Mouse (Mus musculus) brown adipose tissue, adult 24 weeks (tissue): Measurements from ENCODE around the gene Syt2. TPM values are rescaled to one million over a fixed set of nuclear protein-coding genes. Genes with fewer than 3 reads are reported as not detected.

ENCODE experiments used
- H3K27ac ChIP-seq: fragments of 200-500 bp; replicated peaks from 2 replicates; pipeline ENCODE4 v1.5.1; 2012; ENCODE audit warnings: low read depth, mild to moderate bottlenecking, low read length
- H3K4me1 ChIP-seq: fragments of 200-500 bp; 2 replicates; pipeline ENCODE4 v1.6.1; 2012; ENCODE audit warnings: low read length, mixed read lengths; ENCODE audit not compliant: control insufficient read depth, insufficient read depth, insufficient read length
- H3K4me3 ChIP-seq: fragments of 200-500 bp; 2 replicates; pipeline ENCODE4 v1.5.1; 2012; ENCODE audit warnings: low read depth, mild to moderate bottlenecking, low read length, moderate library complexity; ENCODE audit not compliant: insufficient read depth
- polyA plus RNA-seq: library from polyadenylated mRNA; stranded (reverse); fragments of >200 nt; gene quantifications from 2 replicates; pipeline ENCODE4 v1.2.4, GENCODE M21; 2012; ENCODE audit not compliant: missing spikeins, insufficient read depth, insufficient read length

Gene Syt2
- polyA plus RNA-seq, 1 experiment = not detected

DNA sequence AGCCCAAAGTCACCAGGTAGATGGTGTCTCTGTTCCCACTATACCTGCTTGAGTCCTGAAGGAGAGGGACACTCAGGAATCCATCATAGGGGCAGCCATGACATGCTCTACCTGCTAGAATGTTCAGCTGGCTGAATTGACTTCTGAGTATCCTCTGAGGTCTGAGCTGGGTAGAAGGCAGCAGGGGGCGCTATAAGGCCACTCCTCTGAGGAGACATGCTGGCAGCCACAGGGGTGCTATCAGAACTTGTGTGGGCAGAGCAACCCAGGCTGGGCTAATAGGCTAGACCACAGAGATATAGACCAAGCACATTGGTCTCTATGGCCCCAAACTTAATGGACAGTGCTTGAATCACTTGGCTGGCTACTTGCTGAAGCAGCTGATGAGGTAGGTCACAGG, 27.8 kb downstream of the Syt2 start:
- no peaks in the 10 kb centered on the region for H3K4me1 ChIP-seq
- no peak overlapping the region for H3K4me3 ChIP-seq
- no peak overlapping the region for H3K27ac ChIP-seq

DNA sequence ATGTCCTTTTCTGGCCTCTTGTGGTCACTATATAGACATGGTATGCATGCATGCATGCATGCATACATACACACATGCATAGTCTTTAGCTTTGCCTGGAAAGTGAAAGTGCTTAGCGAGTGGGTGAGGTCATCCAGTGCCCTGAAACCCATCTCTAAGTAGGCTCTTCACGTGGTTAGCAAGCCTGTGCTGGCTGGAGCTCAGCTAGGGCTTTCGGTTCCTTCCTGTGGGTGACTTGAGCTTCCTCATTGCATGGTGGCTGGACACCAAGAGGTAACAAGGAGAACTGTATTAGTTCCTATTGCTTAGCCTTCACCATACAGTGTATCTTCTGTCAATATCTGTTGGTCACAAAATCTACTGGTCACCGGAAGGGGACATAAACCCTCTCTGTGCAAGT, 33.0 kb downstream of the Syt2 start:
- no peak overlapping the region for H3K4me3 ChIP-seq
- no peaks in the 10 kb centered on the region for H3K4me1 ChIP-seq
- H3K27ac ChIP-seq = no peak overlapping the region

DNA sequence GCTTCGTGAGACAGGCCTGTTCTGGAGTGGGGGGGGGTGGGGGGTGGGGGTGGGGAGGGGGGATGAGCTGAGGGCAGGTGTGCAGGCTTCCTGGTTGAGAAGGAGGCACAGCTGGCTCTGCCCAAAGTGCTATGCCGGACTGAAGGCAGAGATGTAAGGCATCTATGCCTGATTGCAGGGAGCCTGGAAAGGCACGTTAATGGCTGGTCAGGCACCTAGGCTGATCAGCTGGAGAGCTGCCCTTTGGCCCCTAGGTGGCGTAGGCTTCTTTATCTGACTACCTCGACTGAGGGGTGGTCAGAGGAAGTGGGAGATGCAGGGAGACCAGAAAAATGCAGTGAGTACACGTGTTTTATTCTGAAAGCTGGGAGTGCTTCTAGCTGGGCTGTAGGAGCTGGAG, 34.1 kb downstream of the Syt2 start:
- no peaks in the 10 kb centered on the region for H3K4me1 ChIP-seq
- H3K27ac ChIP-seq = no peak overlapping the region
- no peak overlapping the region for H3K4me3 ChIP-seq

DNA sequence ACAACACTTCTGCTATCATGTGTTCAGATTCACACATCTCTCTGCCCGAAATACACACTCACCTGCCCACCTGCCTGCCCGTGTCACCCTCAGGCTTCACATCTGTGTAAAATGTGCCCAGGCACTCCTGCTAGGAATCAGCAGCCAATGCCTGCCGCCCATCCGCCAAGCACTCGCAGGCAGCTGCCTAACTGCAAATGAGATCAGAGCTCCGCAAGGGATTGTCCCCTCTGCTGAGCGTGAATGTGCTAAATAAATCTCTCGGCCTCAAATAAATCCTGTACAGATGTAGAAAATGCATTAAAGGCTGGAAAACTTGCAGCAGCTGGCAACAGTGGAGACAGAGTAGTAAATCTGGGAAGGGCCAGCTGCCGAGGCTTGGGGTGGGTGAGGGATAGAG, 36.0 kb downstream of the Syt2 start:
- H3K4me3 ChIP-seq = no peak overlapping the region
- no peak overlapping the region for H3K27ac ChIP-seq
- no peaks in the 10 kb centered on the region for H3K4me1 ChIP-seq

DNA sequence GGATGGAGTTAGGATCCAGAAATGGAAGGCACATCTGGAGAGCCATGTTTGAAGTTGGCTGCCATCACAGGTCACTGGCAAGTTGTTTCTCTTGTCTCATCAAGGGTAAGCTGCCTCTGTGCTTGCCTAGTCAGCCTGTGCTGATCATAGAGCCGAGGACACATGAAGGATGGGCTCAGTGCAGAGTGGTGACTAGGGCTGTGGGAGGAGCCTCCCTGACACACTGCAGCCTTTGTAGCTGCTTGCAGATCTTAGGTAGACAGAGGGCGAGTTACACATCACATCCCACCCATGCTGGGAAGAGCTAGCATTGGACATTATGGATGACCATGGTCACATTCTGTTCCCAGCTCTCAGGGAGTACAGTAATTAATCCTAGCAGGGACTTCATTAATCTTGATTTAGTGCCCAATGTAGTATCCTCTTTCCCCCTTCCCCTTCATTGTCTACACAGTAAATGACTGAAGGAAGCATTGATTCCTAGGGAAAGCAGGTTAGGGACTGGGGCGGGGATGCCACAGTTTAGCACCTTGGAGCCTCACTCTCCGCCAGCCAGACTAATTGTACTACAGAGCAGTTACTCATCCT, 40.5 kb downstream of the Syt2 start:
- no peak overlapping the region for H3K4me3 ChIP-seq
- H3K4me1 ChIP-seq = no peaks in the 10 kb centered on the region
- H3K27ac ChIP-seq = no peak overlapping the region

DNA sequence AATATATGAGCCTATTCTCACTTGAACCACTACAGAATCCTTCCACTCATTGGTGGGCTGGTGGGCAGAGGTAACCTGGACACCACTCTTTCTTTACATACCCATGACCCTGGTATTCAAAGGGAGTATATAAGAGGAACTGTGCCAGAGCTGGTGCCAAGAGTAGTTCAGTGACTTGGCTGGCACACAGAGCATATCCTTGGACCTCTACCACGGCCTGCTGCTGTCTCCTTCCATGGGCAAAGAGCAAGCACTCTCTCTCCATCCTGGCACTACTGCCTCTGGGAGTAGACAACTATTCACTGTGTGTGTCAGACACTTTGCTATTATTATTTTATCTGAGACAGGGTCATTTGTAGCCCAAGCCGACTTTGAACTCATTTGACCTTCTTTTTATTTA, 49.8 kb downstream of the Syt2 start:
- no peak overlapping the region for H3K4me3 ChIP-seq
- no peaks in the 10 kb centered on the region for H3K4me1 ChIP-seq
- H3K27ac ChIP-seq = no peak overlapping the region

DNA sequence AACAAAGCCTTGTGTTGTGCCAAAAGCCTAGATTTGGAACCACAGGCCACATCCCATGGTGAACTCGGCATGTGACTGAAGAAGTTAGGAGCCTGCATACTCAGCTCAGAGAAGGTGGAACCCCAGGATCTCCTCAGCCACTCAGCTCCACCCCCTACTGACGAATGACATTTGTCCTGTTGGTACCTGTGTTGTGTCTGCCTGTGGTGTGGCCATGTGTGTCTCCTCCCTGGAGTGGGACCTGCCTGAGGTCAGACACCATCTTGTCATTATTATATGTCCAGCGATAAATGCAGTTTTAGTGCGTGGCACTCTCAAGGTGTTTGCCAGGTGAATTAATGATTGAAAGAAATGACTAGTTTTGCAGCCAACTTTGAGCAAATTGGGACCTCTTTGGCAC, 50.6 kb downstream of the Syt2 start:
- Histone ChIP-seq H3K27ac (no peak overlapping the region), H3K4me1 (no peaks in the 10 kb centered on the region), H3K4me3 (no peak overlapping the region)

DNA sequence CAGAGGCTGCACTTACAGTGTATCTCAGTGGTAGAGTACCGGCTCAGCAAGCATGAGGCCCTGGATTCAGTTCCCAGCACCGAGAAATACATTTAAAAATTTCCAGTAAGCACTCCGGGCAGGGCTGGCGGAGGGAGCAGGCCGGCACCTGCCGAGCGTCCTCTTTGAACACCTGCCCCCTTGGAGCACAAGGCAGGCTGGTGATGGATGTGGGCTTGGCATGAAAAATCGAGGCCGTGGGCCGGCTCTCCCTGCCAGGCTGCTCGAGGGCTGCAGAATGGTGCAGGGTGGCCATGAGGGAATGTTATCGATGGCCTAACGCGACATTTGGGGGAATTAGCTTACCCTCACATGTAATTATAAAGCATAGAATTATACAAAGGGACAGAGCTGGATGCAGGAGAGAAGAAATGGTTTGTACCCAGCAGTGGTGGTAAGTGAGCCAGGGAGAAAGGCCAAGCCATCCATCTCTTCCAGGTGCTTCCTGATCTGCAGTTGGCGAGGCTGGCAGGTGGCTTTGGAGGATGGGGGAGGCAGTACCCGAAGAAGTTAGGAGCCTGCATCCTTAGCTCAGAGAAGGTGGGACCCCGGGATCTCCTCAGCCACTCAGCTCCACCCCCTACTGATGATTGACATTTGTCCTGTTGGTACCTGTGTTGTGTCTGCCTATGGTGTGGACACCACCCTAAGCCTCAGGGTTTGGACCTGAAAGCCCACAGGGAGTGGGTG, 51.2 kb downstream of the Syt2 start:
- H3K4me3 ChIP-seq = no peak overlapping the region
- no peak overlapping the region for H3K27ac ChIP-seq
- no peaks in the 10 kb centered on the region for H3K4me1 ChIP-seq

DNA sequence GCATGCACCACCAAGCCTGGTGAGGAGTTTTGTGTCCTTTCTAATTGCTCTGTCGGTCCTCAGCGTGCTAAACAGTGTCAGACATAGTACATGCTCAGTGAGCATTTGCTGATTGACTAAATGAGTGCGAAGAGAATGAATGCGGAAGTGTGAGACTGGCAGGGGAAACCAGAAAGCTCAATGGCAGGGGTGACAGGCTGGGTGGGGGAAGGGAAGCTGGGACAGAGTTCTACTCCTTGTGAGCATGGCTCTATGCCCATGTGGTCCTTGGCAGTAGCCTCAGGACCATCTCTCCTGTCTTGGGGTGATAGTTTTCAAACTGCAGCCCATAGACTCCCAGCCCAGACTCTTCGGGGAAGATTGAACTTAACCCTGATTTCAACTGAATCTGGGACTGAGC, 52.0 kb downstream of the Syt2 start:
- Histone ChIP-seq H3K4me1 (no peaks in the 10 kb centered on the region), H3K27ac (no peak overlapping the region), H3K4me3 (no peak overlapping the region)

DNA sequence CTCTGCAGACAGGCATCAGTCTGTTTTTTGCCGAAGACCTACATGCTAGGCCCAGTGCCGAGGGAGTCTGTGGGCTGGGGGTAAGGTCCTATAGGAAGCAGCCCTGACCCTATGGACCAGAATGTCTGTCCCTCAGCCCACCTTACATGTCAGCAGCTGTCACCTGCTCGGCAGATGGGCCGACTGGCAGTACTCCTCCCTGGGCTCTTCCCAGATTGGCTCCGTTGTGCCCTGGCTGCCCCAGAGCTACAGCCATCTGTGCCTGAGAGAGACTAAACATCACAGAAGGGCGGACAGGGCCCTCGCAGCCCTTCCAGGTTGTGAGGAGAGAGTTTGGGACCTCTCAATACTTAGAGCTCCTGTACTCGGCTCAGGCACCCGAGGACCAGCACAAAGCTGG, 52.9 kb downstream of the Syt2 start:
- Histone ChIP-seq H3K4me3 (no peak overlapping the region), H3K27ac (no peak overlapping the region), H3K4me1 (no peaks in the 10 kb centered on the region)

DNA sequence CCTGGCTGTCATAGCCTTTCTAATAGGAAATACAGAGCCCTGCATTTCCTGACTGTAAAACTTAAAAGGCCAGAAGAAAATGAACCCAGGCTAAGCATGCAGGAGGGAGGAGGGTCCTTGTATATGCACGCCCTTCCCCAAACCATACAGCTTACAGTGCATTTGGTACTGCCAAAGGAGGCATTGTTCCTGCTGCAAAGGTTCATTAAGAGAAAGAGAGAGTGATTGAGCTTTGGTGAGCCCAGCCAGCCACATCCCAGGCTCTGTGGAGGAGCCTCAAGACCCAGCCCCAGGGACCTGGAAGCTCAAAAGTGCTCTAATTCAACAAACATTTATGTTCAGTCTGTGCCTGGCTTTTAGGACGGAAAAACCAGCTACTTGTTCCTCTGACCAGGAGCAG, 53.7 kb downstream of the Syt2 start:
- Histone ChIP-seq H3K4me3 (no peak overlapping the region), H3K4me1 (no peaks in the 10 kb centered on the region), H3K27ac (no peak overlapping the region)

DNA sequence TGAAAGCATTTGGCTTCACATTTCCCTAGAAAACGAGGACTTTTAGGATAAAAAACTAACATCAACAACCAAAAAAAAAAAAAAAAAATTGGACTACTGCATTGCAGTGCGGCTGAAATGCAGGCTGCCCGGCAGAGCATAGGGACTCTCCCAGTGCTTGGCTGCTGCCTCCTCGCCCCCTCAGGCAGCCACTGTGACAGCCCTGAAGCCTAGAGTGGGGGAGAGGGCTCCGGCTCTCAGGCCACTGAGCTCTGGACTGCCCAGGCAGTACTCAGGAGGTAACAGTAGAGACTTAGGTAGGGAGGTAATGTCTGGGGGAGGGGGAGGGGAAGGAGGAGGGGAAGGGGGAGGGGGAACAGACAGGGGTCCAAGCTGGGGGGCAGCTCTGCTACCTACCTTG, 54.2 kb downstream of the Syt2 start:
- no peaks in the 10 kb centered on the region for H3K4me1 ChIP-seq

DNA sequence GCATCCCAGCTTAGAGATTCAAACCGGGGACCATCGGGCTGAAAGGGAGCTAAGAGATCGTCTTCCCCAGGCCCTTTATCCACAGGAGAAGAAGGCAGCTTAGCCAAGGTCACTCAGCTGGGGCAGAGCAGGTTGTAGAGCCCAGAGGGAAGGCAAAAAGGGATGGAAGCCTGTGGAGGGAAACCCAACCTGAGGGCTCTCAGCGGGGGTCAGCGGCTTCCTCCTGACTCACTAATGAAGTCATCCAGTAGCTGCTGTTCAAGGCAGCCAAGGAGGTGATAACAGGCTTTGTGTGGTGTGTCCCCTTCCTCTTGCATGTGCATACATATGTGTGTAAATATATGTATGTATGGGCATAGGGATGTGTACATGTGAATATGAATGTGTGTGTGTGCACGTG, 54.7 kb downstream of the Syt2 start:
- no peaks in the 10 kb centered on the region for H3K4me1 ChIP-seq
- no peak overlapping the region for H3K27ac ChIP-seq
- no peak overlapping the region for H3K4me3 ChIP-seq

More for the DNA sequence above, 54.2 kb downstream of the Syt2 start:
- Histone ChIP-seq H3K4me3 (no peak overlapping the region), H3K27ac (no peak overlapping the region)

DNA sequence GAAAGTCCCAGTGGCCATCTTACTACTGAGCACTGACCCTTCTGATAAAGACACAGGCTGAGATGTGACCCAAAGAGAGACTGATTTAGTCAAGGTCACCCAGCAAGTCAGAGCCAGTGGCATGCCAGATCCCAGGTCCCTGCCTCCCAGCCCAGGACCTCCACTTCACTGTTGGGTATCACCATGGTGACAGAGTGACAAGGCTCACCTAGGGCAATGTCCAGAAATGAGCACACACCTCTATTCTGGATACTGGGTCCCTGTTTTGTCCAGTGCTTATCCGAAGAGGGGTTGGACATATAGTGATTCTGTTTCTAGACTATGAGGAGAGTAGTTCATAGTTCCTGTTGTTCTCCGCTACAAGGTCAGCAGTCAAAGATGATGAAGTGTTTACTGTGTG, 56.8 kb downstream of the Syt2 start:
- no peak overlapping the region for H3K4me3 ChIP-seq
- no peaks in the 10 kb centered on the region for H3K4me1 ChIP-seq

DNA sequence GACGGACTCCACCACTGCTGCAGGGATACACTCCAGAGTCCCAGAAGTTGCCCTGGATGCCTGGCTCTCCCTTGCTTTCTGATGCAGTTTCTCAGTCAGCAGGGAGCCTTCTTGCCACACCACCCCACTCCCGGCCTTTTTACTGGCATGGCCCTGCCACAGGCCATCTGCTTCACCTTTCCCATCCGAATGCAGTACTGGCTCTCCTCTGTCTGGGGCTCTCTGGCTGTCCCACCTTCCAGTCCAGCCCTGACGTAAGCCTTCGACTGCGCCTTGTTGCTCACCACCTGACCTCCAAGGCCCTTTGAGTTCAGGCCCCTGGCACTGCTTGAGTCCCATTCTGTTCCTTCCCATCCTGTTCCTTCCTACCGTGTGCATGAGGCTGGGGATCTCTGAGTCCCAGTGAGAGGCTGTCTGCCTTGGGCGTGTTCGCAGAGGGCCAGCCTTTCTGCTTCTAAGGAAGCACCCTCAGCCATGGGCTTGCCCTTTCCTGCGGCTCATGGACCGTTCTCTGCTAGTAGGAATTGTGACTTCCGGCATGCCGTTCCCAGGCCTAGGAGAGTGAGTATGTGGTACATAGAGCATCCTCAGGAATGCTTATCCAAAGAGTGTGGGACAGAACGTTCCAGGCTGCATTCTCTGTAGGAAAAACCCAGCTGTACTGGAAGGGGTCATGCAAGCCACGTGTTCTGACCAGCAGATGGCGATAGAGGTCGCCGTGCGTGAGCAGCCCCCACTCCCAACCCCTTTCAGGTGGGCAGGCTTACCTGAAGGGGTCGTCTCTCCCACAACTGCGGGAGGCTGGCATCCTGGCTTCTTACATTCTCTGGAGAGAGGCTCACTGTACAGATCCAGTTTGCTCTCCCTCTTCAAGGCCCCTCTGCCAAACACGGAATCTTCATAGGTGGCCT, 58.2 kb downstream of the Syt2 start:
- Histone ChIP-seq H3K27ac (no peak overlapping the region), H3K4me1 (no peaks in the 10 kb centered on the region), H3K4me3 (no peak overlapping the region)

More for the DNA sequence above, 56.8 kb downstream of the Syt2 start:
- H3K27ac ChIP-seq = no peak overlapping the region
